Mouse (Mus musculus): ENCODE results near the gene Thap3.
"Not testable (repeated sequence)": the region's sequence is repeated elsewhere in the genome, so short reads cannot be mapped to it uniquely, and the experiment has no call there.

Gene Thap3

DNA sequence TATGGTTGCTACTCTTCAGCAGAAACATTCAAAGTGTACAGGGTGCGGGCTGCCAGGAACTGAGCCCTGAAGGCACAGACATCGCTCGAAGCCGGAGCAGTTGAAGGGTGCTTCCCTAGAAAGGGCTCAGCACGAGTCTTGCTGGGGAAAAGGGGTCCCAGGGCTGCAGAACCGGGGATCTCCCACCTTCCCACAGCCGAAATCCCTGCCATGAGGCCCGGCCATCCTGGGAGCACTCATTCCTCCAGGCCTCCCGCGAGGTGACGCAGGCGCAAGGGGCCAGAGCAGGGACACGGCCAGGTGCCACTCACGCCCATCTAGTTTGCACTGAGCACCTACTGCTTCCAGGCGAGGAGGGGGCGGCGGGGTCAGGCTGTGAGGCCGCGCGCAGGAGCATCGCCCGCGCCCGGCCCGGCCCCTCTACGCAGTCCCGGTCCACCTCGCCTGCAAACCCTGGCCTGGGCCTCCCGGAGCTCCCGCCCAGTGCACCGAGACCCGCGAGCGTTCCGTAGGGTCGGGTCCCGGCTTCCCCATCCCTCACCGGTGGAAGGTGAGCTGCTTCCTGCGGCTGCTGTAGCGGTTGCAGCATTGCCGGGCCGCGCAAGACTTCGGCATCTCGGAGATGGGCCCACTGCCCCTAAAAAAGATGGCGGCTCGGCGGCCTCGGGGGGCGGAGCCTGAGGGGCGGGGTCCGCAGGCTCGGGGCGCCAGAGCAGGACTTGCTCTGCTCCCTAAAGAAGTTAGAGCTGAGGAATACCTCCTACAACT, at the start of gene Thap3:
TSS of gene Thap3 (minus strand) at position 656 of the 768 bp plus-strand sequence.
- peak; percentile 76 for DNase-seq (ENCODE audit: low spot score)

GRCm38 (mm10) chr4:152038225-152038984, 49.6 kb upstream of the Thap3 start, which contains the start of gene Tas1r1:
Gene Tas1r1 (minus strand): TSS chr4:152038568.
- DNase-seq (ENCODE audit: low spot score): no peak

DNA sequence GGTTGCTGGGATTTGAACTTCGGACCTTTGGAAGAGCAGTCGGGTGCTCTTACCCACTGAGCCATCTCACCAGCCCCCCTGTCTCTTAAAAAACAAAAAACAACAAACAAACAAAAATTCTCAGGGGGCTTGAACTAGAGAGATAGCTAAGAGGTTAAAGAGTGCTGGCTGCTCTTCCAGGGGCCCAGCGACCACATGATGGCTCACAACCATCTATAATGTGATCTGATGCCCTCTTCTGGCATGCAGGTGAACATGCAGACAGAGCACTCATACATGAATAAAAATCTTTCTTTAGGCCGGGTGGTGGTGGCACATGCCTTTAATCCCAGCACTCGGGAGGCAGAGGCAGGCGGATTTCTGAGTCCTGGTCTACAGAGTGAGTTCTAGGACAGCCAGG, 47.7 kb upstream of the Thap3 start:
- DNase-seq (ENCODE audit: low spot score): not testable (repeated sequence)

DNA sequence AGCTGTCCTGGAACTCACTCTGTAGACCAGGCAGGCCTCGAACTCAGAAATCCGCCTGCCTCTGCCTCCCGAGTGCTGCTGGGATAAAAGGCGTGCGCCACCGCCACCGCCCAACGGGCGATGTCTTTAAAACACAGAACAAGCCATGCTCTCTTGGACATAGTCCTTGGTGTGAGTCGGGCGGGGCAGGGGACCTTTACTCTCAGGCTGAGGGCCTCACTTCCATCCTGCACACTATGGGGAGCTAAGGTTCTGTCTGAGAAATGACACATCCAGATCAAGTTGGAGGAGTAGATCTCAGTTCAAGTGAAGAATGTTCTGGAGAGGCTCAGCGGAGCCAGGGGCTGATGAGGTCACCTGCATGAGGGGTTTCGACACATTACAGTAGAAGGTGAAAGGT, 44.1 kb upstream of the Thap3 start:
- no peak for DNase-seq (ENCODE audit: low spot score)

DNA sequence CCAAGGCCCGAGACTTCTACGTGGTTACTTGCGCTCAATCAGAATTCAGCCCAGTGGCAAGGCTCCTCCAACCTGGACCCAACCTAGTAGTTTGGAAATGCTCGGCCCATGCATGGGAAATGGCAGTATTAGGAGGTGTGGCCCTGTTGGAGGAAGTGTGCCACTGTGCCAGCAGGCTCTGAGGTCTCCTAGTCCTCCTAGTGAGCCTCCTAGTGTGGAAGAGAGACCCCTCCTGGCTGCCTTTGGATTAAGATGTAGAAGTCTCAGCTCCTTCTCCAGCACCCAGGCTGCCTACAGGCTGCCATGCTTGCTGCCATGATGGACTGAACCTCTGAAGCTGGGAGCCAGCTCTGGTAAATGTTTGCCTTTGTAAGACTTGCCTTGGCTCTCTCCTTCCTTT, 41.2 kb upstream of the Thap3 start:
- peak; percentile 46 for DNase-seq (ENCODE audit: low spot score)

DNA sequence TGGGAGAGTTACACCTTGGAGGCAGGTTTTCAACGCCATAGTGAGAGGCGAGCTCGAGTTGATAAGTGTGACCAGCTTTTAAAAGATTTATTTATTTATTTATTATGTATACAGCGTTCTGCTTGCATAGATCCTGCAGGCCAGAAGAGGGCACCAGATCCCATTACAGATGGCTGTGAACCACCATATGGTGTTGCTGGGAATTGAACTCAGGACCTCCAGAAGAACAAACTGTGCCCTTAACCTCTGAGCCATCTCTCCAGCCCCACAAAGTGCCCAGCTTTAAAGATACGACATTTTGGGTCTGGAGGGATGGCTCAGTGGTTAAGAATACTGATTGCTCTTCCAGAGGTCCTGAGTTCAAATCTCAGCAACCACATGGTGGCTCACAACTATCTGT, 40.3 kb upstream of the Thap3 start:
- no peak for DNase-seq (ENCODE audit: low spot score)

DNA sequence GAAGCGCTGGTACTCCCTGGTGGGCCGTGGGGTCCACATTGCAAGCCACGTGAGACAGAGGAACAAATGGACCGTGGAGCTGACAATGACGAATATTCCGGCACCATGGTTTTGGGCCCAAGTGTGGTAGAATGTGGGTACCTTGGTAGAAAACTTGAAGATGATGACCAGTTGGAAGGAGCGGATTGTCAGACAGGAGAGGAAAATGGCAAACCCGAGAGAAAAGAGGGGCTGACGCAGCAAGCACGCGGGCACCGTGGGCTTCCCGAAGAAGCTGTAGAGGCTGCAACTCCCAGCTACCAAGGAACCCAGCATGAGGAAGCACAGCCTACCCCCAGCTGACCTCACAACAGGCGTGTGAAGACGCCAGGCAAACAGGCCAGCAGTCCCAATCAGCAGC, 39.7 kb upstream of the Thap3 start:
- DNase-seq (ENCODE audit: low spot score): no peak

GRCm38 (mm10) chr4:152027524-152027923, 38.7 kb upstream of the Thap3 start, which contains the start of gene Zbtb48:
Gene Zbtb48 (minus strand): TSS chr4:152027671.
- DNase-seq (ENCODE audit: low spot score): peak; percentile 98

- no peak for DNase-seq (ENCODE audit: low spot score)
Measured at GRCm38 (mm10) chr4:152026751-152027508, 38.1 kb upstream of the Thap3 start.

DNA sequence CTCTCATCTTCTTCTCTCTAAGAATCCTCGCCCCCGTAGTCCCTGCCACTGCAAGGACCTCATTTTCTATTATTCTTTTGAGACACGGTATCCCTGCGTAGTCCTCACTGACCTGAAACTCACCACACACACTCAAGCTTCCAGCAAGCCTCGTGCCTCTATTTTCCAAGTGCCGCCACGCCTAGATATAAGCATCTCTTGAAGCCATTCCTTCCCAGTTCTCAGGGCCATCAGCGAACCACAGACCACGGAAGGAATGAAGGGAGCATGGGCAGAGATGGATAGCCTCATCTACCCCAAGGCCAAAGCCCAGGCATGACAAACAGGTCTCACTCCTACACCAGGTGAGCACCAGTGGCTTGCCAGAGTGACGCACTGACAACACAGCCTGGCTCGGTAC, 35.7 kb upstream of the Thap3 start:
- no peak for DNase-seq (ENCODE audit: low spot score)

- DNase-seq (ENCODE audit: low spot score): no peak
Measured at GRCm38 (mm10) chr4:152022506-152022905, 33.7 kb upstream of the Thap3 start.

DNA sequence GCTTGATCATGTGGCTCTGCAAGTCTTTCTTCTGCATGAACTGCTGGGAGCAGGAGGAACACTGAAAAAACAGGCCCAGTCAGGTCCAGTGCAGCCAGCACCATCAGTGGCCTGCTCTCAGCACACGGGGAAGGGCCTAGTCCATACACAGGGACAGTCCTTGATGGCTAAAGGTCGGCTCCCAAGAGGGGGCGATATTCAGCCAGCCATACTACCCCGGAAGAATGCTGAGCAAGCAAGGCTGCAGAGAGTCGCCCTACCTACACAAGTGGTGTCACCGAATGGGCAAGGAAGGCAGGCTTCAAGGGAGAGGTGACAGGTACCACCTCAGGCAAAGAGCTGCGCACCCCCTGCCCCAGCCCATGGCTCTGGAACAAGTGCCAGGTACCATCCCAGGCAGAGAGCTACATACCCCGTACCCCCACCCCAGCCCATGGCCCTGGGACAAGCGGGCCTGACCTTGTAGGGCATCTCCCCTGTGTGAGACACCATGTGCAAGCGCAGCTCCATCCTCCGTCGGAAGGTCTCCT, 32.8 kb upstream of the Thap3 start:
- no peak for DNase-seq (ENCODE audit: low spot score)

GRCm38 (mm10) chr4:152020024-152020423, 31.2 kb upstream of the Thap3 start:
- no peak for DNase-seq (ENCODE audit: low spot score)

- DNase-seq (ENCODE audit: low spot score): no peak
Measured at GRCm38 (mm10) chr4:152019073-152019472, 30.3 kb upstream of the Thap3 start.

DNA sequence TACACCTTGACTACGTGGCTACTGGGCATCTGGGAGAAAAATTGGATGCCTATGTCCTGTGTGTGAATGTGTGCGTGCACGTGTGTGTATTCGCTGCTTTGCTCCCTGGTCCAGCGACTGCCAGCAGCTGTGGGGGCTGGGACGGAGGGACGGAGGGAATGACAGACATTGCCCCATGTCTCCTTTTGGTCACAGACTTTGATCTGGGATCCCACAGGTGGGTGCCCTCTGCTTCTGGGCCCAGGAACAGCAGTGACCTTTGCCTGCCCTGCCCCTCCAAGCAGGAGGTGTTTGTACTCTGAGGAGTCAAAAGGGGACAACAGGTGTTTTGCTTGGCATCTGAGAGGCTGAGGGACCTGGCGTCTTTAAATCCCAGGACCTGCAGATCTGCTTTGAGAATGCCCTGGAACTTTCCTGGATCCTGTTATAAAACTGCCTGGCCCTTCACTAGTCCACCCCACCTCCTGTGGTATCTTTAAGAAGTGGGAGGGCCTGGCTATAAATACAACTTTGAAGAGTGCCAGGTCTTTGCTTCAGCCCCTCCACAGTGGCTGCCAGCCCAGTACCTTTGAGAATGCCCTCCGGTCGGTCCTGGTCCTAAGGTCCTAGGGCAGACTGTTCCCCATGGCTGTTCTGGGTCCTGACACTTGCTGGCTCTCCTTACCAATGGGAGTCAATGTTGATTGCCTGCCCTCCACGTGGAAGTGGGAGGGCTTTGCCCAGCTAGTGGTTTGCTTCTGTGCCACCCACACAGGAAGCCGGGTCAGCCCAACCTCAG, 24.4 kb upstream of the Thap3 start:
- DNase-seq (ENCODE audit: low spot score): no peak

GRCm38 (mm10) chr4:152012109-152012508, 23.3 kb upstream of the Thap3 start:
- no peak for DNase-seq (ENCODE audit: low spot score)

GRCm38 (mm10) chr4:152011171-152011760, 22.5 kb upstream of the Thap3 start:
- DNase-seq (ENCODE audit: low spot score): no peak

DNA sequence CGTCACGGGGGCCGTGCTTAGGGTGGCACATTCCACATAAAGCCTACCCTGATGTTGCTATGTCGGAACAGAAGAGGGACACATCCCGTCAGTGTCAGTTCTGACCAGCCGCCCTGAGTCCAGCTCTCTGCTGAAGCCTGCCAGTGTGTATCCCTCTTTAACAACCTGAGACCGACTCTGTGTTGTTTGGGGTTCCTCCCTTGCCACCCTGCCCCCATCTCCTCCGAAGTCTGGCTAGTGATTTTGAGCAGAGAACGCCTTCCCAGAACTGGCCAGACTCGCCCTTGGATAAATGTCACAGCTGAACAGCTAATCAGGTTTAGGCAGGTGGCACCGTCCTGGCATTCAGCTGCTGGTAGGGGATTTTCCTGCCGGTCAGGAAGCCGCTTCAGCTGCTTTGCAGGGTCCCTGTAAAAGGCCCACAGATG, 21.9 kb upstream of the Thap3 start:
- DNase-seq (ENCODE audit: low spot score): no peak

DNA sequence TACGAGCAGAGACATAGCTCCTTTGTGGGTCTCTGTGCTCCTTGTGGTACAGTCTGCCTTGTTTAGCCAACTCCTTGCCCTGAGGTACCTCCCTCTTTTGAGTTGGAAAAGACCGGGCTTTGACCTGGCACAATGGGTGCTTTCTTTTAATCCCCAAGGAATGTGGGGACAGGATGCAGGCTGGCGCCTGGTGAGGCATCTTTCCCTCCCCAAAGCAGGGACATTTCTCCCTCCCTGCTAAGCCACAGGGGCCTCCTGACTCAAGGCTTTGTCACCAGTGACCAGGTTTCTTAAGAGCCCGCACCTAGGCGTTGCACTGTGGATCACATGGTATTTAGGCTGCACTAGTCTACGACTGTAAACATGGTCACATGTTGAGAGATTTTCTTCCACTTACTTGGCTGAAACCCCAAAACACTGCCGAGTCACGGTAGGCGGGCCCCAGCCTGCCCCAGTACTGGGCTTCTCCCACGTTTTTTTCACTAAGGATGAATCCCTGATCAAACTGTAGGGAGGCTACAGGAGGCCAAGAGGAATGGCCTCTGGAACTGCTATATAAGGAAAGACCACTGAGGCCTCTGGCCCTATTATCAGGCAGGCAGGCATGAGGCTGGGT, 21.4 kb upstream of the Thap3 start:
- no peak for DNase-seq (ENCODE audit: low spot score)
